Mouse (Mus musculus) retina, embryonic 14.5 days (tissue): ENCODE data around the gene Phlpp1.
"Not testable (repeated sequence)": the region's sequence is repeated elsewhere in the genome, so short reads cannot be mapped to it uniquely, and the experiment has no call there.

Experiments used
- DNase-seq: peaks from one replicate; pipeline ENCODE4 v3.0.0-alpha.2; 2015; ENCODE audit warnings: low spot score

The Phlpp1 gene

DNA sequence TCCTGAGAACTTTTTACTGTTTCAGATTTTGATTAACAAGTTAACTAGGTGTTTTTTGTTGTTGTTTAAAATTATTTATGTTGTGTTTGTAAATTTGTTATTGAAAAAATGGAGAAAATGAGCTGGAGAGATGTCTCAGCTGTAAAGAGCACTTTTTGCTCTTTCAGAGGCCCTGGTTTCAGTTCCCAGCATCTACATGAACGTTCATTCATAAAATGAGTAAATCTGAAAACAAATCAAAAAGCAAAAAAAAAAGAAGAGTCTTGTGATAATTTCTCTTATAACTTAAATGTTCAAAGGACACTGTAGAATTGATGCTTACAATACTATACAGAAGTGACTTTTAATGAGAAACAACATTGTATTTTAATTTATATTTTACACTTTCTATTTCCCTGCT, 82.5 kb downstream of the Phlpp1 start:
- DNase-seq: no peak

- no peak for DNase-seq
Observed at GRCm38 (mm10) chr1:106257176-106257575, 85.6 kb downstream of the Phlpp1 start.

DNA sequence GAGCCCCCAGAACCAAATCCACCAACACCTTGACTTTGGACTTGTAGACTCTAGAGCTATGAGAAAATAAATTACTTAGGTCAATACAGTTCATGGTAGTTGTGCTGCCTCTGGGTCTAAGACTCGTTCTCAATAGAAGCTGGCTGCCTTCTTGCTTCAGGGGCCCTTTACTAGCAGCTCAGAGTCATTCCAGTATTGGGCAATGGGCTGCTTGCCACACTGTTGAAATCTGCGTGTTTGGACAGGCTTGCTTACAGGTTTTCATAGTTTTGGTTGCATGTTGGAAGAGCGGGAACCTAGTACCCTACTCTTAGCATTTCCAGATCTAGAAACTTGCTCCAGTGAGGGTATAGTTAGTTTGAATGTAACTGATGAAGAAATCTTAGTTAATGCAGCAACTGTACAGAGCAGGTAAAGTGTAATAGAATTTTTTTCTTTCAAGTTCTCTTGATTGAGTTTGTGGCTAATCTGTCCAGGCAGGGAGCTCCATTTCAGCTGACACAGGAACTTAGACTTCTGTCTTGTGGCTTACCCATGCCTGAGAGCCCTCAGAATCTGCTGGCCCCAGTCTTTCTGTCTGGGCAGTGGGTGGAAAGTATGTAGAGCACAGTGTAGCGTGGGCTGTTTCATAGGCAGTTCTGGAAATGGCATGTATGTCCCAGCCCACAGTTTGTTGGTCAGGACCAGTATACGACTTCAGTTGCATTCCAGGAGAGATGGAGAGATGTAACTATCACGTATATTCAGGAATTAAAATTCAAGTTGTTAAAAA, 96.7 kb downstream of the Phlpp1 start:
- DNase-seq: no peak

DNA sequence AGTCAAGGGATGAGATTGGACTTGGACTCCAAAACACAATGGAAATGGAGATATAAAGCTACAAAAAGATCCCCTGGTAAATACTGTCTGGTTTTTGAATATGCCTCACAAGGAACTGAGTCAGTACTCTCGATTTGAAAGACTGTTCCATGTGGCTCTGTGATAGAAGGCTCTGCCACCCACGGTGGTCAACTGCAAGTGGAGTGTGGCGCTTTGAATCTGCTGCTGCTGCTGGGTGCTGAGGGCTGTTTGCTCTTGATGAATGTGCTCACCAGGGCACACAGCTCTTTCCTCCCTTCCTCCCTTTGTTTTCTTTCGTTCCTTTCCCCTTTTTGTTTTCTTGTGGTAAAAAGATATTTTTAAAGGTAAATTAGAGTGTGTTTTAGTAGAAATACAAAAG, 97.8 kb downstream of the Phlpp1 start:
- no peak for DNase-seq

- peak; percentile 52 for DNase-seq
Observed at GRCm38 (mm10) chr1:106272916-106273315, 101.4 kb downstream of the Phlpp1 start.

DNA sequence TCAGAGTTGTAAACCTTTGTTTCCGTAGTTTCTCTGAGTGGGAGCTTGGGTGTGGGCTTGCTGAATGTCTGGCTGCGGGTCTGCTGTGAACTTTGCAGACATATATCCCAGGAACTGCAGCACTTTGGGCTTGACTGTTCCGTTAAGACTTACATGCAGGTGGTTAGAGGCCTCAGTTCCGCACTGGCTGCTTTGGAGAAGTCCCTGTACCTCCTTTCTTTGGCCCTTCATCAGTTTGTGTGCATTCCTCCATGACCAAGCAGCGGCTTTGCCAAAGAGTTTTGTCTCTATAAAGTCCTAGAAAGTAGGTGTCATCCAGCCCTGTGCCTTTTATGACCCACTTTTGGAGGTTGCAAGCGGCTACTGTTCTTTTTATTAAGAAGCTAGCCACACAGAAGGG, 102.2 kb downstream of the Phlpp1 start:
- no peak for DNase-seq

DNA sequence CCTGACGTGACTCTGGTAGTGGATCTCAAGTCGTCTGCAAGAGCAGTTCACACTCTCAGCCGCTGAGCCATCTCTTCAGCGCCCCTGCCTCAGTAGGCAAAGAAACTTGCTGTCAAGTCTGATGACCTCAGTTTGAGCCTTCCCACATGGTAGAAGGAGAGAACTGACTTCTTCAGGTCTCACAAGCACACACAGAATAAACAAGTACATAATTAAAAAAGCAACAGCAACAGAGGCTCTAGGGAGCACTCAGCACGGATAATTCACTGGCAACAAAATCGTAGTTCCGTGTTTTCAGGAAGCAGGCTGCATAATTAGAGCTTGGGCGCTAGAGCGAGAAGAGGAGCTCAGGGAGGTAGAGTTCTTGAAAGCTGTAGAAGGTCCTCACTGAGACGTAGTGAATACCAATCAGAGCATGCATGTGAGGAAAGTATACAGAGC, 103.0 kb downstream of the Phlpp1 start:
- DNase-seq: peak; percentile 57

- DNase-seq: no peak
Observed at GRCm38 (mm10) chr1:106275142-106275541, 103.6 kb downstream of the Phlpp1 start.

GRCm38 (mm10) chr1:106275731-106276130, 104.2 kb downstream of the Phlpp1 start:
- DNase-seq: no peak

GRCm38 (mm10) chr1:106276824-106277223, 105.3 kb downstream of the Phlpp1 start:
- DNase-seq: no peak

GRCm38 (mm10) chr1:106277286-106277685, 105.7 kb downstream of the Phlpp1 start:
- DNase-seq: no peak

GRCm38 (mm10) chr1:106278552-106279060, 107.1 kb downstream of the Phlpp1 start:
- DNase-seq: no peak

- no peak for DNase-seq
Observed at GRCm38 (mm10) chr1:106279404-106280123, 108.0 kb downstream of the Phlpp1 start.

- no peak for DNase-seq
Observed at GRCm38 (mm10) chr1:106280171-106280913, 108.8 kb downstream of the Phlpp1 start.

DNA sequence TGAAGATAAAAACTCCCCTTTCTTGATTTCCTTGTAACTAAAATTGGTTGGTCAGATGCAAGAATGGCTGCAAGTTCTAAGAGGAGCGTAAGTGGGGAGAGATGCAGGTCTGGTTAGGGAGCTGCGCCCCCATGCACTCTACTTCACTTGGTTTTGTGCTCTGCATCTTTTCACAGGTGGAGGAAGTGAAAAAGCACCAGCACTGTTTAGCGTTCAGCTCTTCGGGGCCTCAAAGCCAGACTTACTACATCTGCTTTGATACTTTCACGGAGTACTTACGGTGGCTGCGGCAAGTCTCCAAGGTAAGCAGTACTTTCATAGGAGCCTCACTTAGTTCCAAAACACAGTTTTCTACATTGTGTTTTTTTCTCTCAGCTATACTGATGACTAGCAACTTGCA, 115.3 kb downstream of the Phlpp1 start:
- no peak for DNase-seq

GRCm38 (mm10) chr1:106289065-106289464, 117.5 kb downstream of the Phlpp1 start:
- DNase-seq: no peak

DNA sequence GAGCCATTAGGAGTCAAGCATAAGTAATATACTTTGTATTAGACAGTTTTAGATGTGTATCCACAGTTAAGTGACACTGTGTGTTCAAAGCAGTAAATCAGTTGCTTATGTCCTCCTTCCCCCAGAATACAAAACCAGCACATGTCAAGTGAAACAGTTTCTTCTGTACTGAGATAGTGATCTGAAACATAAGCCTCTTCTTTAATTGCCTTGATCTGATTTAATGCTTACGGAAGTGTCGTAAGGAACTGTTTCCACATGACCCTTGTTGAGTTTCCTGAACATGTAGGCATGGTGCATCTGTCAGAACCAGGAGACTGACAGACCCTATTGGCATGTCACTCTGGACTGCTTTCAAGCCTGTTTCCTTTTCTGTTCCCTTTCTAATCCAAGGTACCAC, 118.0 kb downstream of the Phlpp1 start:
- DNase-seq: no peak

GRCm38 (mm10) chr1:106309394-106310039, 138.0 kb downstream of the Phlpp1 start:
- DNase-seq: no peak

DNA sequence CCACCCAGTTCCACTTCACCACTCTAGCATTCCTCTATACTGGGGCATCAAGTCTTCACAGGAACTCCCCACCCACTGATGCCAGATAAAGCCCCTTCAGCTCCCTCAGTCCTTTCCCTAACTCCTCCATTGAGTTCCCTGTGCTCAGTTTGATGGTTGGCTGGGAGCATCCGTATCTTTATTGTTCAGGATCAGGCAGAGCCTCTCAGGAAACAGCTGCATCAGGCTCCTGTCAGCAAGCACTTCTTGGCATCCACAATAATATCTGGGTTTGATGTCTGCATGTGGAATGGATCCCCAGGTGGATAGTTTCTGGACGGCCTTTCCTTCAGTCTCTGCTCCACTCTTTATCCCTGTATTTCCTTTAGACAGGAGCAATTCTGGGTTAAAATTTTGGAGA, 138.7 kb downstream of the Phlpp1 start:
- DNase-seq: no peak

- DNase-seq: not testable (repeated sequence)
Observed at GRCm38 (mm10) chr1:106311830-106312229, 140.3 kb downstream of the Phlpp1 start.

- DNase-seq: no peak
Observed at GRCm38 (mm10) chr1:106314476-106314875, 142.9 kb downstream of the Phlpp1 start.
